Mouse (Mus musculus) stomach, postnatal 0 days (tissue): ENCODE measurements at regions not wholly inside any gene's neighbourhood (a gene's known extent, or its start where the extent isn't known, plus 50 kb on each side); places are given as distances from the start of the nearest gene placed in this dataset.

Experiments used
- ATAC-seq: fragments of 200-750 bp; cut with Nextera tagmentation; 2 replicates; pipeline ENCODE4 v1.8.0; 2017; ENCODE audit not compliant: low FRiP score, low TSS enrichment
- DNase-seq: peaks from one replicate; pipeline ENCODE4 v3.0.0-alpha.2; 2016; ENCODE audit warnings: low spot score
- H3K27ac ChIP-seq: fragments of 300-500 bp; sonication (generic); replicated peaks from 2 replicates; pipeline ENCODE4 v1.5.1; 2014; ENCODE audit warnings: mild to moderate bottlenecking, control low read depth
- H3K27me3 ChIP-seq: fragments of 300-500 bp; sonication (generic); 2 replicates; pipeline ENCODE4 v1.6.1; 2014; ENCODE audit warnings: low read length; ENCODE audit not compliant: control insufficient read depth, insufficient read depth
- H3K36me3 ChIP-seq: fragments of 300-500 bp; sonication (generic); 2 replicates; pipeline ENCODE4 v1.6.1; 2014; ENCODE audit warnings: low read length, mixed read lengths; ENCODE audit not compliant: control insufficient read depth, insufficient read depth
- H3K4me1 ChIP-seq: fragments of 300-500 bp; sonication (generic); replicated peaks from 2 replicates; pipeline ENCODE4 v1.6.1; 2014; ENCODE audit warnings: antibody characterized with exemption; ENCODE audit not compliant: control insufficient read depth, insufficient read depth
- H3K4me2 ChIP-seq: fragments of 300-500 bp; sonication (generic); replicated peaks from 2 replicates; pipeline ENCODE4 v1.6.1; 2014; ENCODE audit warnings: low read depth, mild to moderate bottlenecking, control low read depth, moderate library complexity
- H3K4me3 ChIP-seq: fragments of 300-500 bp; sonication (generic); 2 replicates; pipeline ENCODE4 v1.5.1; 2014; ENCODE audit warnings: low read depth, low read length, control low read depth
- H3K9ac ChIP-seq: fragments of 300-500 bp; sonication (generic); 2 replicates; pipeline ENCODE4 v1.6.1; 2014; ENCODE audit warnings: mild to moderate bottlenecking, low read length, control low read depth, mixed read lengths
- H3K9me3 ChIP-seq: fragments of 300-500 bp; sonication (generic); 2 replicates; pipeline ENCODE4 v1.6.1; 2016; ENCODE audit warnings: low read length; ENCODE audit not compliant: control insufficient read depth
- CTCF ChIP-seq: IDR thresholded peaks from 2 replicates; pipeline ENCODE4 v1.5.1; 2016; ENCODE audit warnings: antibody characterized with exemption, low read depth, mild to moderate bottlenecking, moderate library complexity
- EP300 ChIP-seq: optimal IDR thresholded peaks from 2 replicates; pipeline ENCODE3; 2016; ENCODE audit warnings: antibody characterized with exemption
- WGBS: fragments of 180-500 bp; shearing (Covaris S2); extraction: QIAGEN DNeasy Blood & Tissue Kit; methylation state at CpG from one replicate; pipeline ENCODE4 v1.1.7; 2014; 5-methylcytosine and 5-hydroxymethylcytosine counted together

GRCm38 (mm10) chr1:39086273-39086672, 100.9 kb downstream of the Pdcl3 start:
- no peak overlapping the region for H3K4me2 ChIP-seq
- H3K9ac ChIP-seq: no peak overlapping the region
- no peaks in the 10 kb centered on the region for H3K27me3 ChIP-seq
- TF ChIP-seq CTCF (no peak), EP300 (no peak)
- WGBS: 61% methylated on average over 11 of the region's 11 CpGs
- H3K27ac ChIP-seq: no peak overlapping the region
- ATAC-seq: no peak
- H3K4me1 ChIP-seq: no peaks in the 10 kb centered on the region
- no peaks in the 10 kb centered on the region for H3K9me3 ChIP-seq
- DNase-seq: no peak
- no peak overlapping the region for H3K4me3 ChIP-seq
- H3K36me3 ChIP-seq: no peaks in the 10 kb centered on the region

GRCm38 (mm10) chr1:39089875-39090274, 103.7 kb upstream of the Npas2 start:
- ATAC-seq: no peak
- no peak overlapping the region for H3K4me3 ChIP-seq
- no peaks in the 10 kb centered on the region for H3K9me3 ChIP-seq
- H3K4me1 ChIP-seq: no peaks in the 10 kb centered on the region
- no peak for DNase-seq
- no peak overlapping the region for H3K4me2 ChIP-seq
- H3K27me3 ChIP-seq: no peaks in the 10 kb centered on the region
- WGBS: 60% methylated on average over 9 of the region's 9 CpGs
- TF ChIP-seq EP300 (no peak), CTCF (no peak)
- no peak overlapping the region for H3K9ac ChIP-seq
- no peak overlapping the region for H3K27ac ChIP-seq
- H3K36me3 ChIP-seq: no peaks in the 10 kb centered on the region

- Histone ChIP-seq H3K9me3 (no peaks in the 10 kb centered on the region), H3K27ac (no peak overlapping the region), H3K36me3 (no peaks in the 10 kb centered on the region), H3K4me1 (no peaks in the 10 kb centered on the region), H3K27me3 (no peaks in the 10 kb centered on the region), H3K4me2 (no peak overlapping the region), H3K4me3 (no peak overlapping the region), H3K9ac (no peak overlapping the region)
- 82% methylated on average over 8 of the region's 8 CpGs for WGBS
- ATAC-seq: no peak
- TF ChIP-seq EP300 (no peak), CTCF (no peak)
- DNase-seq: peak; percentile 2
Measured at GRCm38 (mm10) chr1:39091121-39091520, 102.4 kb upstream of the Npas2 start.

- WGBS: 81% methylated on average over 3 of the region's 3 CpGs
- TF ChIP-seq EP300: no peak
- no peak for TF ChIP-seq CTCF
- ATAC-seq: no peak
- H3K27me3 ChIP-seq: no peaks in the 10 kb centered on the region
- DNase-seq: peak; percentile 4
- no peaks in the 10 kb centered on the region for H3K9me3 ChIP-seq
- H3K4me1 ChIP-seq: no peaks in the 10 kb centered on the region
- H3K36me3 ChIP-seq: no peaks in the 10 kb centered on the region
- no peak overlapping the region for H3K4me2 ChIP-seq
- H3K27ac ChIP-seq: no peak overlapping the region
- no peak overlapping the region for H3K4me3 ChIP-seq
- no peak overlapping the region for H3K9ac ChIP-seq
Measured at GRCm38 (mm10) chr1:39091638-39092037, 101.9 kb upstream of the Npas2 start.

GRCm38 (mm10) chr1:39093291-39093690, 100.2 kb upstream of the Npas2 start:
- Histone ChIP-seq H3K27ac (no peak overlapping the region), H3K9ac (no peak overlapping the region), H3K4me3 (no peak overlapping the region), H3K4me2 (no peak overlapping the region), H3K9me3 (no peaks in the 10 kb centered on the region), H3K36me3 (no peaks in the 10 kb centered on the region), H3K4me1 (no peaks in the 10 kb centered on the region), H3K27me3 (no peaks in the 10 kb centered on the region)
- 56% methylated on average over 4 of the region's 4 CpGs for WGBS
- ATAC-seq (no peak), DNase-seq (peak; percentile 12)
- TF ChIP-seq CTCF: no peak
- no peak for TF ChIP-seq EP300

- DNase-seq (peak; percentile 5), ATAC-seq (no peak)
- Histone ChIP-seq H3K36me3 (no peaks in the 10 kb centered on the region), H3K4me1 (no peaks in the 10 kb centered on the region), H3K27ac (no peak overlapping the region), H3K9ac (no peak overlapping the region), H3K27me3 (no peaks in the 10 kb centered on the region), H3K4me2 (no peak overlapping the region), H3K4me3 (no peak overlapping the region), H3K9me3 (no peaks in the 10 kb centered on the region)
- TF ChIP-seq EP300 (no peak), CTCF (no peak)
- 83% methylated on average over 8 of the region's 8 CpGs for WGBS
Measured at GRCm38 (mm10) chr1:39094001-39094400, 99.5 kb upstream of the Npas2 start.
